Mouse (Mus musculus): ENCODE measurements at regions not wholly inside any gene's neighbourhood (a gene's known extent, or its start where the extent isn't known, plus 50 kb on each side); places are given as distances from the start of the nearest gene placed in this dataset.

GRCm38 (mm10) chr2:105476028-105476677 is 77.0 kb upstream of the Rcn1 start:
- TF ChIP-seq EP300 (IDR thresholded peaks at IDR 0.05; ENCODE audit: low read depth) = no peak
- H3K4me3 ChIP-seq (ENCODE audit: insufficient read depth in 1 of 2, low read depth in 2 of 2, low read length in 2 of 2) = no peak overlapping the region
- WGBS (ENCODE audit: insufficient replicate concordance) = 46% methylated on average over 7 of the region's 7 CpGs
- H3K4me2 ChIP-seq (ENCODE audit: low read depth) = no peak overlapping the region
- no peak overlapping the region for H3K9ac ChIP-seq (replicated peaks)
- DNase-seq (ENCODE audit: low read depth in 3 of 3, low spot score in 3 of 3) (no peak), ATAC-seq (ENCODE audit: insufficient read depth) (no peak)
- H3K36me3 ChIP-seq (replicated peaks; ENCODE audit: control insufficient read depth, insufficient read depth, low read depth) = no peaks in the 10 kb centered on the region
- H3K9me3 ChIP-seq (ENCODE audit: control insufficient read depth, low read length) = no peaks in the 10 kb centered on the region
- no peaks in the 10 kb centered on the region for H3K4me1 ChIP-seq (replicated peaks; ENCODE audit: control insufficient read depth in 2 of 2, insufficient read depth in 2 of 2, low read length in 1 of 2)
- H3K27ac ChIP-seq = no peak overlapping the region
- H3K27me3 ChIP-seq (ENCODE audit: control insufficient read depth, insufficient read depth, low read length) = no peaks in the 10 kb centered on the region

- H3K27ac ChIP-seq = no peak overlapping the region
- no peak overlapping the region for H3K4me2 ChIP-seq (ENCODE audit: low read depth)
- no peaks in the 10 kb centered on the region for H3K9me3 ChIP-seq (ENCODE audit: control insufficient read depth, low read length)
- no peaks in the 10 kb centered on the region for H3K36me3 ChIP-seq (replicated peaks; ENCODE audit: control insufficient read depth, insufficient read depth, low read depth)
- TF ChIP-seq CTCF (IDR thresholded peaks at IDR 0.05; ENCODE audit: low read depth) = no peak
- ATAC-seq (ENCODE audit: insufficient read depth) = no peak
- H3K4me3 ChIP-seq (ENCODE audit: insufficient read depth in 1 of 2, low read depth in 2 of 2, low read length in 2 of 2) = no peak overlapping the region
- H3K27me3 ChIP-seq (ENCODE audit: control insufficient read depth, insufficient read depth, low read length) = no peaks in the 10 kb centered on the region
- no peak for DNase-seq (ENCODE audit: low read depth in 3 of 3, low spot score in 3 of 3)
- no peak overlapping the region for H3K9ac ChIP-seq (replicated peaks)
- WGBS (ENCODE audit: insufficient replicate concordance) = 60% methylated on average over 11 of the region's 11 CpGs
- H3K4me1 ChIP-seq (replicated peaks; ENCODE audit: control insufficient read depth in 2 of 2, insufficient read depth in 2 of 2, low read length in 1 of 2) = no peaks in the 10 kb centered on the region
These were observed 83.0 kb upstream of the Rcn1 start for GRCm38 (mm10) chr2:105481990-105482592.

- Histone ChIP-seq H3K4me2 (ENCODE audit: low read depth) (no peak overlapping the region), H3K36me3 (replicated peaks; ENCODE audit: control insufficient read depth, insufficient read depth, low read depth) (no peaks in the 10 kb centered on the region), H3K9ac (replicated peaks) (no peak overlapping the region), H3K27me3 (ENCODE audit: control insufficient read depth, insufficient read depth, low read length) (no peaks in the 10 kb centered on the region), H3K9me3 (ENCODE audit: control insufficient read depth, low read length) (no peaks in the 10 kb centered on the region), H3K4me3 (ENCODE audit: insufficient read depth in 1 of 2, low read depth in 2 of 2, low read length in 2 of 2) (no peak overlapping the region), H3K4me1 (replicated peaks; ENCODE audit: control insufficient read depth in 2 of 2, insufficient read depth in 2 of 2, low read length in 1 of 2) (no peaks in the 10 kb centered on the region), H3K27ac (no peak overlapping the region)
- DNase-seq (ENCODE audit: low read depth in 3 of 3, low spot score in 3 of 3) (no peak), ATAC-seq (ENCODE audit: insufficient read depth) (no peak)
- WGBS (ENCODE audit: insufficient replicate concordance) = 54% methylated on average over 3 of the region's 3 CpGs
- TF ChIP-seq EP300 (IDR thresholded peaks at IDR 0.05; ENCODE audit: low read depth) = no peak
- no peak for TF ChIP-seq CTCF (IDR thresholded peaks at IDR 0.05; ENCODE audit: low read depth)
These were observed 85.4 kb upstream of the Rcn1 start for GRCm38 (mm10) chr2:105484496-105484895.

GRCm38 (mm10) chr2:105485286-105485685 is 86.2 kb upstream of the Rcn1 start:
- Histone ChIP-seq H3K27ac (no peak overlapping the region), H3K27me3 (ENCODE audit: control insufficient read depth, insufficient read depth, low read length) (no peaks in the 10 kb centered on the region), H3K4me2 (ENCODE audit: low read depth) (no peak overlapping the region), H3K4me1 (replicated peaks; ENCODE audit: control insufficient read depth in 2 of 2, insufficient read depth in 2 of 2, low read length in 1 of 2) (no peaks in the 10 kb centered on the region), H3K36me3 (replicated peaks; ENCODE audit: control insufficient read depth, insufficient read depth, low read depth) (no peaks in the 10 kb centered on the region), H3K9me3 (ENCODE audit: control insufficient read depth, low read length) (no peaks in the 10 kb centered on the region), H3K9ac (replicated peaks) (no peak overlapping the region), H3K4me3 (ENCODE audit: insufficient read depth in 1 of 2, low read depth in 2 of 2, low read length in 2 of 2) (no peak overlapping the region)
- TF ChIP-seq EP300 (IDR thresholded peaks at IDR 0.05; ENCODE audit: low read depth) (no peak), CTCF (IDR thresholded peaks at IDR 0.05; ENCODE audit: low read depth) (no peak)
- DNase-seq (ENCODE audit: low read depth in 3 of 3, low spot score in 3 of 3) = no peak
- ATAC-seq (ENCODE audit: insufficient read depth) = no peak
- WGBS (ENCODE audit: insufficient replicate concordance) = 68% methylated on average over 8 of the region's 8 CpGs

- ATAC-seq (ENCODE audit: insufficient read depth) = no peak
- Histone ChIP-seq H3K36me3 (replicated peaks; ENCODE audit: control insufficient read depth, insufficient read depth, low read depth) (no peaks in the 10 kb centered on the region), H3K27ac (no peak overlapping the region), H3K9ac (replicated peaks) (no peak overlapping the region), H3K4me3 (ENCODE audit: insufficient read depth in 1 of 2, low read depth in 2 of 2, low read length in 2 of 2) (no peak overlapping the region), H3K9me3 (ENCODE audit: control insufficient read depth, low read length) (no peaks in the 10 kb centered on the region), H3K4me1 (replicated peaks; ENCODE audit: control insufficient read depth in 2 of 2, insufficient read depth in 2 of 2, low read length in 1 of 2) (no peaks in the 10 kb centered on the region), H3K4me2 (ENCODE audit: low read depth) (no peak overlapping the region), H3K27me3 (ENCODE audit: control insufficient read depth, insufficient read depth, low read length) (no peaks in the 10 kb centered on the region)
- 72% methylated on average over 13 of the region's 13 CpGs for WGBS (ENCODE audit: insufficient replicate concordance)
- no peak for DNase-seq (ENCODE audit: low read depth in 3 of 3, low spot score in 3 of 3)
- TF ChIP-seq CTCF (IDR thresholded peaks at IDR 0.05; ENCODE audit: low read depth) = no peak
These were observed 96.7 kb upstream of the Rcn1 start for GRCm38 (mm10) chr2:105495796-105496195.
